10 mouse cellular contexts compared by ENCODE assay signal in the genomic region with DNA sequence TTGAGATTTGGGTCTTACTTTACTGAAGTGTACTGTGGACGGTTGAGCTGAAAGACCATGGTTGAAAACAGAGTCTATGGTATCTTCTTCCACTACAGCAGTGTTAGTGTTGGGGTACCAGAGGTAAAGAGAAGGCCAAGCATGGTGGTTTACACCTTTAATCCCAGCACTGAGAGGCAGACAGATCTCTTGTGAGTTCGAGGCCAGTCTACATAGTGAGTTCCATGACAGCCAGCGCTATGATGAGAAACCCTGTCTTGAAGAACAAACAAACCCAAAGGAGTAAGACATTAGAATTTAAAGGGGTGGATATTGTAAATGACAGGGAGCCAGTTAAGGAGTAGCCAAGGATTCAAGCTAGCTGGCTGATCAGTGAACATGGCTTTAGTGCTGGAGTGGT. TPM values are rescaled to one million over a fixed set of nuclear protein-coding genes. Genes with fewer than 3 reads are reported as not detected.
DNase-seq lines count a peak whose midpoint lies in the region; ATAC-seq and TF ChIP-seq lines count a peak whose summit lies in the region.
"Had no signal": no experiment of that assay in that cellular context is flagged by ENCODE, and none has a peak within 500 bp of the region (broad histone marks: within the 10 kb centered on the region; RNA-seq: fewer than 3 reads in every experiment).

No protein-coding gene starts in this region.

- H3K4me3 ChIP-seq in heart, embryonic 12.5 days: peak overlapping the region; percentile 60
- H3K4me3 ChIP-seq in E14TG2a.4 (replicated peaks; ENCODE audit: low read length): peak overlapping the region; percentile 89
- peak overlapping the region; percentile 65 for H3K4me3 ChIP-seq in forebrain, embryonic 14.5 days (ENCODE audit: low read depth, low read length)
- peak overlapping the region; percentile 64 to 81 for H3K4me3 ChIP-seq in liver, embryonic 14.5 days (ENCODE audit: insufficient read depth in 1 of 2, low read depth in 2 of 2, low read length in 2 of 2)

- no peak for DNase-seq in heart, postnatal 36 days
- no peak for DNase-seq in forebrain, embryonic 14.5 days (ENCODE audit: low spot score)
- no peak for DNase-seq in liver, embryonic 14.5 days (ENCODE audit: low read depth in 3 of 3, low spot score in 3 of 3)
- no peak for DNase-seq in urinary bladder, postnatal 10 days (ENCODE audit: low spot score)
- DNase-seq in right cerebral cortex, postnatal 10 days (ENCODE audit: low spot score in 2 of 2): no peak
- DNase-seq in cerebellum, adult 8-10 months: no peak
- DNase-seq: cerebellum, adult 11-12 months; layer of hippocampus, postnatal 36 days had no signal

- no peak for ATAC-seq in heart, embryonic 12.5 days (ENCODE audit: insufficient number of reproducible peaks, low FRiP score)
- no peak for ATAC-seq in forebrain, embryonic 14.5 days
- ATAC-seq in liver, embryonic 14.5 days (ENCODE audit: insufficient read depth): no peak

- peak overlapping the region; percentile 80; the same call in 1 of the 2 replicates for H3K27ac ChIP-seq in heart, embryonic 12.5 days (ENCODE audit: poor library complexity, severe bottlenecking)
- H3K27ac ChIP-seq in forebrain, embryonic 14.5 days (ENCODE audit: low read depth, low read length): peak overlapping the region; percentile 87; the same call in 1 of the 2 replicates
- H3K27ac ChIP-seq in liver, embryonic 14.5 days: peak overlapping the region; percentile 88

- intact Hi-C loops in heart, postnatal 36 days (cut with DNase I): no loop called here

- TF ChIP-seq CTCF in E14TG2a.4 (conservative IDR thresholded peaks at IDR 0.05; ENCODE audit: low read length): no peak
- TF ChIP-seq CTCF in liver, embryonic 14.5 days (IDR thresholded peaks at IDR 0.05; ENCODE audit: low read depth): no peak

- no peaks in the 10 kb centered on the region for H3K9me3 ChIP-seq in heart, embryonic 12.5 days (replicated peaks)
- H3K9me3 ChIP-seq in E14TG2a.4 (ENCODE audit: low read length): no peaks in the 10 kb centered on the region
- H3K9me3 ChIP-seq in forebrain, embryonic 14.5 days (replicated peaks; ENCODE audit: control insufficient read depth, low read length): no peaks in the 10 kb centered on the region
- no peaks in the 10 kb centered on the region for H3K9me3 ChIP-seq in liver, embryonic 14.5 days (ENCODE audit: control insufficient read depth, low read length)

- H3K36me3 ChIP-seq in heart, embryonic 12.5 days: peaks cover 8% of the 10 kb centered on the region
- peaks cover 31% of the 10 kb centered on the region for H3K36me3 ChIP-seq in E14TG2a.4 (ENCODE audit: insufficient read depth, low read length)
- peaks cover 10% of the 10 kb centered on the region for H3K36me3 ChIP-seq in forebrain, embryonic 14.5 days (ENCODE audit: control insufficient read depth, insufficient read depth, low read length)
- H3K36me3 ChIP-seq in liver, embryonic 14.5 days (replicated peaks; ENCODE audit: control insufficient read depth, insufficient read depth, low read depth): no peaks in the 10 kb centered on the region; the same call in 1 of the 2 replicates

- peaks cover 8% of the 10 kb centered on the region for H3K4me1 ChIP-seq in heart, embryonic 12.5 days (replicated peaks)
- H3K4me1 ChIP-seq in E14TG2a.4 (replicated peaks; ENCODE audit: low read depth, low read length): peaks cover 59% of the 10 kb centered on the region
- peaks cover 9% of the 10 kb centered on the region for H3K4me1 ChIP-seq in forebrain, embryonic 14.5 days (ENCODE audit: control insufficient read depth, insufficient read depth, low read length)
- peaks cover 16 to 18% of the 10 kb centered on the region in 2 experiments for H3K4me1 ChIP-seq in liver, embryonic 14.5 days (replicated peaks; ENCODE audit: control insufficient read depth in 2 of 2, insufficient read depth in 2 of 2, low read length in 1 of 2)

- no peaks in the 10 kb centered on the region for H3K27me3 ChIP-seq in heart, embryonic 12.5 days (replicated peaks)
- H3K27me3 ChIP-seq in E14TG2a.4 (ENCODE audit: insufficient read depth, low read length): no peaks in the 10 kb centered on the region
- no peaks in the 10 kb centered on the region for H3K27me3 ChIP-seq in forebrain, embryonic 14.5 days (replicated peaks; ENCODE audit: control insufficient read depth, insufficient read depth, low read length)
- H3K27me3 ChIP-seq in liver, embryonic 14.5 days (ENCODE audit: control insufficient read depth, insufficient read depth, low read length): no peaks in the 10 kb centered on the region

- peak overlapping the region; percentile 75 for H3K4me2 ChIP-seq in heart, embryonic 12.5 days
- H3K4me2 ChIP-seq in forebrain, embryonic 14.5 days (ENCODE audit: low read length): peak overlapping the region; percentile 87
- H3K4me2 ChIP-seq in liver, embryonic 14.5 days (ENCODE audit: low read depth): peak overlapping the region; percentile 84

- peak overlapping the region; percentile 80 for H3K9ac ChIP-seq in heart, embryonic 12.5 days
- H3K9ac ChIP-seq in forebrain, embryonic 14.5 days (ENCODE audit: low read length): peak overlapping the region; percentile 89
- peak overlapping the region; percentile 81 for H3K9ac ChIP-seq in liver, embryonic 14.5 days (replicated peaks)

- no peak for TF ChIP-seq EP300 in liver, embryonic 14.5 days (IDR thresholded peaks at IDR 0.05; ENCODE audit: low read depth)

- 64% methylated on average over 3 of the region's 3 CpGs for WGBS in heart, embryonic 12.5 days
- 64% methylated on average over 3 of the region's 3 CpGs for WGBS in forebrain, embryonic 14.5 days
- 57% methylated on average over 3 of the region's 3 CpGs for WGBS in liver, embryonic 14.5 days (ENCODE audit: insufficient replicate concordance)

RNA-seq across cellular contexts. Expression of a gene that starts 1.0 kb away (rescaled TPM):
- polyA plus RNA-seq in heart, embryonic 12.5 days (2016; fragmentation: Nextera tagmentation; extraction: Ambion mirVana): 60.8 and 62.7 TPM in 2 replicates
- 10 to 100 TPM; 12.5 to 14.3 TPM for total RNA-seq in heart, postnatal 36 days (2021)
- 43.4 and 56.1 TPM in 2 replicates for polyA plus RNA-seq in forebrain, embryonic 14.5 days (2014; fragmentation: Nextera tagmentation; extraction: Ambion mirVana)
- 21.9 and 23.9 TPM in 2 replicates for polyA plus RNA-seq in liver, embryonic 14.5 days (2012; rRNA removed)
- polyA plus RNA-seq in liver, embryonic 14.5 days (2014; fragmentation: Nextera tagmentation; extraction: Ambion mirVana): 15.2 and 17.5 TPM in 2 replicates

RNA-seq across cellular contexts. Expression of a gene that starts 8.5 kb away (rescaled TPM):
- 20.7 and 21.5 TPM in 2 replicates for polyA plus RNA-seq in heart, embryonic 12.5 days (2016; fragmentation: Nextera tagmentation; extraction: Ambion mirVana)
- 1 to 10 TPM; 5.8 to 8.3 TPM for total RNA-seq in heart, postnatal 36 days (2021)
- polyA plus RNA-seq in forebrain, embryonic 14.5 days (2014; fragmentation: Nextera tagmentation; extraction: Ambion mirVana): 14.1 and 15.6 TPM in 2 replicates
- 11.0 and 11.4 TPM in 2 replicates for polyA plus RNA-seq in liver, embryonic 14.5 days (2012; rRNA removed)
- 15.1 and 17.2 TPM in 2 replicates for polyA plus RNA-seq in liver, embryonic 14.5 days (2014; fragmentation: Nextera tagmentation; extraction: Ambion mirVana)

RNA-seq across cellular contexts. Expression of a gene that starts 28.7 kb away (rescaled TPM):
- polyA plus RNA-seq in heart, embryonic 12.5 days (2016; fragmentation: Nextera tagmentation; extraction: Ambion mirVana): 79.4 and 85.9 TPM in 2 replicates
- 1 to 10 TPM in 1 of 2 experiments, under 1 TPM in 1; 0.72 to 1.2 TPM for total RNA-seq in heart, postnatal 36 days (2021)
- 69.2 and 74.0 TPM in 2 replicates for polyA plus RNA-seq in forebrain, embryonic 14.5 days (2014; fragmentation: Nextera tagmentation; extraction: Ambion mirVana)
- 65.6 and 78.6 TPM in 2 replicates for polyA plus RNA-seq in liver, embryonic 14.5 days (2012; rRNA removed)
- 90.8 and 94.3 TPM in 2 replicates for polyA plus RNA-seq in liver, embryonic 14.5 days (2014; fragmentation: Nextera tagmentation; extraction: Ambion mirVana)

RNA-seq across cellular contexts. Expression of a gene that starts 41.8 kb away (rescaled TPM):
- polyA plus RNA-seq in heart, embryonic 12.5 days (2016; fragmentation: Nextera tagmentation; extraction: Ambion mirVana): 64.3 and 67.5 TPM in 2 replicates
- total RNA-seq in heart, postnatal 36 days (2021): 10 to 100 TPM; 78.9 to 97.0 TPM
- 35.2 and 43.5 TPM in 2 replicates for polyA plus RNA-seq in forebrain, embryonic 14.5 days (2014; fragmentation: Nextera tagmentation; extraction: Ambion mirVana)
- 20.5 and 23.0 TPM in 2 replicates for polyA plus RNA-seq in liver, embryonic 14.5 days (2012; rRNA removed)
- 29.2 and 31.2 TPM in 2 replicates for polyA plus RNA-seq in liver, embryonic 14.5 days (2014; fragmentation: Nextera tagmentation; extraction: Ambion mirVana)

RNA-seq across cellular contexts. Expression of a gene that starts 42.8 kb away (rescaled TPM):
- polyA plus RNA-seq in heart, embryonic 12.5 days (2016; fragmentation: Nextera tagmentation; extraction: Ambion mirVana): 10.7 and 13.6 TPM in 2 replicates
- total RNA-seq in heart, postnatal 36 days (2021): 10 to 100 TPM; 16.0 to 17.1 TPM
- polyA plus RNA-seq in forebrain, embryonic 14.5 days (2014; fragmentation: Nextera tagmentation; extraction: Ambion mirVana): 10.7 and 13.9 TPM in 2 replicates
- polyA plus RNA-seq in liver, embryonic 14.5 days (2012; rRNA removed): 3.0 and 3.4 TPM in 2 replicates
- polyA plus RNA-seq in liver, embryonic 14.5 days (2014; fragmentation: Nextera tagmentation; extraction: Ambion mirVana): 2.2 and 3.0 TPM in 2 replicates
